Mouse (Mus musculus): ENCODE data around the gene Slc9a2.
"Not testable (repeated sequence)": the region's sequence is repeated elsewhere in the genome, so short reads cannot be mapped to it uniquely, and the experiment has no call there.

Slc9a2 gene

GRCm38 (mm10) chr1:40680067-40680867, at the start of gene Slc9a2:
TSS of gene Slc9a2 (plus strand) at chr1:40680574.
- DNase-seq (ENCODE audit: low read depth, low spot score): peak; percentile 81

- no peak for DNase-seq (ENCODE audit: low read depth, low spot score)
Measured at GRCm38 (mm10) chr1:40632407-40633062, 47.8 kb upstream of the Slc9a2 start.

DNA sequence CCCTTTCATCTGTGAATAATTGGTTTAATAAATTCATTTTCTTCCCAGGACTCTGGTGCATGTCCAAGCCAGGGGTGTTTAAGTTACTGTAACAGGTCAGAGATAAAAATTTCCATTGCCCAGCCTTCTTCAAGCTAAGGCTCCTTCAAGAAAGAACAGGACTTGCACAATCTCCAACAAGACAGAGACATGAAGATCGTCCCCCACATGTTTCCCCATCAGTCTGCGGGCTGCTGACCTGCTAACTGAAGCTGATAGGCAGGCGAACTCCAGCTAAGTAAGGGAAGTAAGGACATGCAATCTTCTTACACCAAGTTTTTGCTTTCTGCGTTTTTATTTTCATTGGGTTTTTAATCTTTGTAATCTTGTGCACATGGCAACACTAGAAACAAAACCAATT, 45.8 kb upstream of the Slc9a2 start:
- no peak for DNase-seq (ENCODE audit: low read depth, low spot score)

DNA sequence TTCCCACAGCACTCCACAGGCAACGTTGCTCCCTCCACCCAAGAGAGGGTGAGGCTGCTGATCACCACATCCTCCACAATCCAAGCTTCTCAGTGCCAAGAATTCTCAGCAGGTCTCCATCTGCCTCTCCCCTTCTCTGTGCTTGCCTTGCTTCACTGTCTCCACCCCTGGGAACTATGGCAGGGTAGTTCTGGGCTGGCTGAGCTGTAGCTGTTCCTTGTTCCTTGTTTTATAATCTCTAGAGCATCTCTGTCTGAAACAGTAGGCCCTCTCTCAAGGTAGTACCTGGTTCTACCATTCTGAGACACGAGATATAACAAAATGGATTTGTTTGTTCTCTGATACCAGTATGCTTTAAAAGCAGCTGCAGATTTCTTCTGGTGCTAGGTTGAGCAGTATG, 32.1 kb upstream of the Slc9a2 start:
- no peak for DNase-seq (ENCODE audit: low read depth, low spot score)

DNA sequence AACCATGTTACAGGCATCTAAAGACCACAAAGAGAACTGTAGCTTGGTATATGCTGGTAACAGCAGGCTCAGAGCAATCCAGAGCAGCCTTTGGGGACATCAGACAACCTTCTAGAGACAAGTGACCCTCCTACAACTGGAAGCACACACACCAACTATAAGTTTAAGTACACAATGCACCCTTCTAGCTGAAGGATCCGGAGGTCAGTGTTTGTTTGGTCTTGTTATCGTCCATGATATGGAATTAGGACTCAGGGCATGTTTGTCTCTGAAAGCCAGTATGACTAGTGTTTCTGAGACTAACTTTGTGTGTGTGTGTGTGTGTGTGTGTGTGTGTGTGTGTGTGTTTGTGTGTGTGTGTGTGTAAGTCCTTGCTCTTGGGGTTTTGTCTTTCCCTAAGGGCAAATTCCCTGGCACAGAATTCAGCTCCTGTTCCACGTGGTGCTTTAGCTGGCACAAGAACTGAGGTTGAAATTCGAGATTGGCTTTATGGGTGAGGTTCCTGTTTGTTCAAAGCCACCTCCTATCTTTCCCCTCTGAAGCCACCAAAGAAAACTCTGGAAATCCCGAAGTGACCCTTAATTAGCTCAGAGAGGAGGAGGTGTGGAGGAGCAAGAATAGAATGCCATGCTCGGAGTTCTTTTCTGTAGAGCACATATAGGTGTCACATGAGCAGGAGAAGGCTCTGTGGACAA, 29.4 kb upstream of the Slc9a2 start:
- no peak for DNase-seq (ENCODE audit: low read depth, low spot score)

DNA sequence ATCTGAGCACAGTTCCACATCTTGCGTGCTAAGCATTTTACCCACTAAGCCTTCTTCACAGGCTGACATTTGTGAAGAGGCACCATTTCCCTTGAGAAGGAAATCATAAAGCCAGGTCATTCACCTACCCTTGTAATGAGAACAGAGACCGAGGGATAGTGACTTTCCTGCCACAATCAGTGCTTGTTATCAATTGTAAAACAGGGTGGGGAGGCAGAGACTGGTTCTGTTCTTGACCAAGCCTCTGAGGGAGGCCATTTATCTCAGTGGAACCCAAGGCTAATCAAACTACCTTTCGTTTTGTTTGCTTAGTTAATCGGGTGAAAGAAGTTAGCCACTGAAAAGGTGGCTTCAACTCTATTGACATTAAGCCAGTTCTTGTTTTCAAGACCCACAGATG, 23.3 kb upstream of the Slc9a2 start:
- DNase-seq (ENCODE audit: low read depth, low spot score): no peak

DNA sequence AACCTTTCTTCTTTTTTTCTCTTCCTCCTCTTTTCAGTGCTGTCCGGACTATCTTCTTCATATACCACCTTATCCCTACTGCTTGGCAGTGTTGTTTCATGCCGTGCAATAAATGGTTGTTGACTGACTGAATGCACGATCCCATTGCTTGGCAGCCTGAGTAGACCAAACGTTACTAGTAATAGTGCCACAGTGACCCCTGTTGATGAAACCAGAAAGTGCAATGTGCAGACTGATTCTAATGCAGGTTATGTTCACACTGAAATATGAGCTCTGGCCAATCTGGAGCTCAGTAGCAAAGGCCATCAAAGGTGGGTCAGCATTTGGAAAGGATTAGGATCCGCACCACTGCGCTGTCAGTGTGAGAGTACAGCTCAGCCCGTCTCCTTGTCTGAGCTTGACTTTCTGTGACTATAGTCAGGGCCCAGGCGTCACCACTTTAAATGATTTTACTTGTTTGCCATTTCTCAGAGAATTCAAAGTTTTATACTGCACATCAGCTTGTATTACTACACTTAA, 22.3 kb upstream of the Slc9a2 start:
- DNase-seq (ENCODE audit: low read depth, low spot score): peak; percentile 58

DNA sequence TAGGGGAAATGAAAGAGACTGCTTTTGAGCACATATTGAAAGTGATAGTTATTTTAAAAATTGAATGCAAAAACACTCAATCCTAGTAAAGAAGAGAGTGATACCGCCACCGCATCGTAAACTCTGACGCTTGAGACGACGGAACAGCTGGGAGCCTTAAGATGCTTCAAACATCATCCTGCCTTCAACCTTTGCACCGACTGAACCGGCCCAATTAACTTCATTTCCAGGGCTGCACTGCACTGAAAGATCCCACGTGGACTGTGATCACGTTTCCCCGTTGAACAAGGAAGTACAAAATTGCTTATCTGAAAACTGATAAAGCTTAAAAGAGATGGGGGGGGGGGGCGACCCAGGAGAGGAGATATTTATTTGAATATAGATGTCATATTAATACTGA, 21.4 kb upstream of the Slc9a2 start:
- DNase-seq (ENCODE audit: low read depth, low spot score): no peak

DNA sequence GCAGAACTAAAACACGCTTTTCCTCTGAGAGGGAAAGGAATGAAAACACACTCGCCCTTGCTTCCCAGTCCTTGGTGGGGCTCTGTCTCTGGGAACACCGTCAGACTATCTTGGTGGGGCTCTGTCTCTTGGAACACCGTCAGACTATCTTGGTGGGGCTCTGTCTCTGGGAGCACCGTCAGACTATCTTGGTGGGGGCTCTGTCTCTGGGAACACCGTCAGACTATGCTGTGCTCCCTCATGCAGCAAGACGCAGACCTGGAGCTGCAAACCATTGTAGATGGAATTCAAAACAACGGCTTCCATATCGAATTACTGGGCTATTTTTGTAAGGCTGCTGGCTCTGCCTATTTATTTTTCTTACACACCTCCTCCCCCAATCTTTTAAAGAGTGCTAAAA, 20.9 kb upstream of the Slc9a2 start:
- no peak for DNase-seq (ENCODE audit: low read depth, low spot score)

- no peak for DNase-seq (ENCODE audit: low read depth, low spot score)
Measured at GRCm38 (mm10) chr1:40660838-40661237, 19.5 kb upstream of the Slc9a2 start.

GRCm38 (mm10) chr1:40665401-40666370, 14.7 kb upstream of the Slc9a2 start:
- DNase-seq (ENCODE audit: low read depth, low spot score): peak; percentile 64

- not testable (repeated sequence) for DNase-seq (ENCODE audit: low read depth, low spot score)
Measured at GRCm38 (mm10) chr1:40667442-40667841, 12.9 kb upstream of the Slc9a2 start.

DNA sequence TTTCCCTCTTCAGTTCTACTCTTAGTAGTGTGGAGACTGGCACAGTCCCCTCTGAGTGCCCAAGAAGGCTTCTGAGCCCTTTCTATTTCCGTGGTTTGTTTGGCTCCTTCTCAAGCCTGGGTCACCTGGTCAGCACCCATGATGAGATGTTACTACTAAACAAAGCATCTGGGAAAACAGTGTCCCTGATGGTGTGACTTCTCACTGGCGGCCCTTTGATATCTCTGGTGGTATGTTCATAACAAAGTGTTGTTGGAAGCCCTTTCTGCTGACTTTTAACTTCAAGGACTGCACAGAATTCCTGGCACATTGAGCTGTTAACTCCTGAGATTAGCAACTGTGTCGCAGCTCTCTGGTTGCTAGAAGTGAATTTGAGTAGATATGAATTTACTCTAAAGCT, 10.3 kb upstream of the Slc9a2 start:
- DNase-seq (ENCODE audit: low read depth, low spot score): no peak

DNA sequence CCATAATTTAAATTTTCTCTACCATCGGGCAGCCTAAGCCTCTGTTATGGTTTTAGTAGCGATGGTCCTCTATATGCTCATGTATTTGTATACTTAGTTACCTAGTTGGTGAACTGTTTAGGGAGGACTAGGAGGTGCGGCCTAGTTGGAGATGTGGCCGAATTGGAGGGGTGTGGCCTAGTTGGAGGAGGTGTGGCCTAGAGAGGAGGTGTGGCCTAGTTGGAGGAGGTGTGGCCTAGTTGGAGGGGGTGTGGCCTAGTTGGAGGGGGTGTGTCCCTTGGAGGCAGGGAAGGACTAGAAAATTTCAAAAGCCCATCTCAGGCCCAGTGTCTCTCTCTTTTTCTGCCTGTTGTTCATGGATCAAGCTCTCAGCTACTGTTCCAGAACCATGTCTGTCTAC, 8.9 kb upstream of the Slc9a2 start:
- peak; percentile 18 for DNase-seq (ENCODE audit: low read depth, low spot score)

DNA sequence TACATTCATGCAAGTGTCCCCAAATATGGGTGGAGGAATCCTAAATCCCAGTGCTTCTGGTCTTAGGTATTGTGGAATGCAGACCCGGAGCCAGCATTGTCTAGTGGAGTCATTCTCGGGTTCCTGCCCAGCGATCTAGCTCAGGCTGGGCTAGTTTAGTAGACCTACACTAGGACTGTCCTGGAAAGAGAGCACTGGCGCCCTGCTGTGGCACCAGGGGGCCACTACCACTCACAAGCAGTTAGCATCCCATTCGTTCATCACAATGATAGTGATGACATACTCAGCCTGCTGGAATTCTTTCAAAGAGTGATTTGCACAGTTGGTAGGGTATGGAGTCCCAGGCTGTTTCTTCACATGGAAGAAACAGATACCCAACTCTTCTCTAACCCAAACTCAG, 3.1 kb upstream of the Slc9a2 start:
- DNase-seq (ENCODE audit: low read depth, low spot score): no peak

DNA sequence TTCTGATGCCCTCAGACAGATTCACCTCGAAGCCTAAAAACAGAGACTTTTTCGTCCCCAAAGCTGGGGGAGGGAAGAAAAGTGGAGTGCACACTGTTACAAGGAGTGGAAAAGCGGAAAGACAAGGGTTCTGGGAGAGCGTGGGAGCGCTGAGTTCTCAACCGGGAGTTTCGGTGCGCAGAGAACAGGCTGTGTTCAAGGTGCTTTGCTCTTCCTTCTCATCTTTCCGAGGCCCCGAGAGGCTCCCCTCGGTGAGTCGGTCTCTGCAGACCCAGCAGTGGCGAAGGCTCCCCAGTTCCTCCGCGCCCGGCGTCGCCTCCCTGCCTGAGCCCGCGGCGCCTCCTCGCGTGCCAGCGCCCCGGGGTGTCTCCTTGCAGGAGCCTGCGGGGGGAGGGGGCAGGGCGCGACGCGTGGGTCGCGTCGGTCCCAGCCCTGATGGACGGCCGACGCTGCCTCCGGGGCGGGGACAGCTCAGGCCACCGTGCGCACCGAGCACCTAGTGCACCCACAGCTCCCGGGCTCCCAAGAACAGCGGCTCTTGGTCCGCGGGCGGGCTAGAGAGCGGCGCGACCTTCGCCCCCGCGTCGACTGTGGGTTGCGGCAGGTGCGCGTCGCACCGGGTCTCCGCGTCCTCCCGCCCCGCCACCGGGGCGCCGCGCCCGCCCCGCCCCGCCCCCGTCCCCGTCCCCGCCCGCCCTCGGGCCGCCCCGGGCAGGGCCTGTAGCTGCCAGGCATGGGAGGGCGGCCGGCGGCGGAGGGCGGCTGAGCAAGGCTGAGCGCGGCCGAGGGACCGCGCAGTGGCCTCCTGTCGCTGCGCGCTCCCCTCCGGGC, 709 bp downstream of the Slc9a2 start:
- peak; percentile 51 for DNase-seq (ENCODE audit: low read depth, low spot score)

DNA sequence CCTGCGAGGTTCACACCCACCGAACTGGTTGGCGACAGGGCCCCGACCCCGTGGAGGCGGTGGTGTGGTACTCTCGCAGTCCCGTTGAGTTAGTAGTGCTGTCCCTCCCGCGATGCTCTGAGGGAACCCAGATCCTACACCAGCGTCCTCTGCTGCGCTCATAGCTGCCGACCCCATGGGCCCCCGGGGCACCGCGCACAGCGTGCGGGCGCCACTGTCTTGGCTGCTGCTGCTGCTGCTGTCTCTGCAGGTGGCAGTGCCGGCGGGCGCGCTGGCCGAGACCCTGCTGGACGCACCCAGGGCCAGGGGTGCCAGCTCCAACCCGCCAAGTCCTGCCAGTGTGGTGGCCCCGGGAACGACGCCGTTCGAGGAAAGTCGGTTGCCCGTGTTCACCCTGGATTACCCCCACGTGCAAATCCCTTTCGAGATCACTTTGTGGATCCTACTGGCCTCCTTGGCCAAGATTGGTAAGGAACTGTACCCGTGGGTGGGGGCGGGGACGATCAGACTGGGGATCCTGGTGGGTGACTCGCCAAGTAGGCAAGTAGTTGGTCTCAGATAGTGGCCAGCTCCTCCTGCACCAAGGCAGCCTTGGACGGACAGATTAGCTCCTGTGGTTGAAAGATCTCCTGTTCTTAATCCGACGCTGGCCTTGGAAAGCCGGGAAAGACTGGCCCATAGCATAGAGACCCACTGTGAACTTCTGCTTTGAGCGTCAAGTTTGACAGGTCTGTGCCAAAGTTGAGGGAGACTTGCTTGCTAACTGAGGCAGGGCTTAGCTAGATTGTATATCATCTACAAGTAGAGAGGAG, 1.5 kb downstream of the Slc9a2 start:
- peak; percentile 9 for DNase-seq (ENCODE audit: low read depth, low spot score)

GRCm38 (mm10) chr1:40694296-40694695, 13.9 kb downstream of the Slc9a2 start:
- DNase-seq (ENCODE audit: low read depth, low spot score): no peak

- no peak for DNase-seq (ENCODE audit: low read depth, low spot score)
Measured at GRCm38 (mm10) chr1:40696436-40696835, 16.1 kb downstream of the Slc9a2 start.
